Mouse (Mus musculus): Measurements from ENCODE around the gene Htr1a. TPM values are rescaled to one million over a fixed set of nuclear protein-coding genes. Genes with fewer than 3 reads are reported as not detected.

The Htr1a gene
- polyA plus RNA-seq, 1 experiment from 2014 or later, result not detected

- ChIA-PET POLR2A (no interaction called here), CTCF (interaction anchor here (1.8 kb wide), 1 partner anchor 9 kb away, joined by 3 read pairs; no protein-coding TSS in a partner anchor)
- DNase-seq (ENCODE audit: low read depth, low spot score) (no peak), ATAC-seq (no peak)
- no peaks in the 10 kb centered on the region for H3K27me3 ChIP-seq
- in situ Hi-C loops (cut with MboI; ENCODE audit: low pct_unique_long_range_greater_than_20kb), result no loop called here
- TF ChIP-seq CTCF (IDR thresholded peaks at IDR 0.05), result no peak
These were observed 8.1 kb downstream of the Htr1a start for GRCm38 (mm10) chr13:105451536-105451935.

Other genes with a start within 250 kb of the Htr1a start
- 1.3 TPM for gene Rnf180, start 148.8 kb upstream of the Htr1a start, polyA plus RNA-seq (2021)

Data from Patski (cell line).